Mouse (Mus musculus) adipocyte (in vitro differentiated cells): ENCODE results near the gene Rgl2.
A peak's percentile ranks its signal among the peaks of the same experiment; 100 is the strongest.

Source experiments
- DNase-seq: peaks from one replicate; pipeline ENCODE4 v3.0.0-alpha.2; 2016; ENCODE audit warnings: low spot score

Gene Rgl2

GRCm38 (mm10) chr17:33908331-33909076 is 20.8 kb upstream of the Rgl2 start:
- DNase-seq, result peak; percentile 45

- DNase-seq, result peak; percentile 98
These were observed 20.1 kb upstream of the Rgl2 start, which contains the start of gene Daxx for GRCm38 (mm10) chr17:33909077-33909868. TSS of gene Daxx (plus strand) at chr17:33909414.

- DNase-seq, result peak; percentile 88
These were observed 19.5 kb upstream of the Rgl2 start for GRCm38 (mm10) chr17:33909869-33910250.

- DNase-seq, result peak; percentile 49
These were observed 18.8 kb upstream of the Rgl2 start for GRCm38 (mm10) chr17:33910346-33911051.

GRCm38 (mm10) chr17:33911052-33911812 is 18.1 kb upstream of the Rgl2 start:
- no peak for DNase-seq

- DNase-seq, result no peak
These were observed 17.4 kb upstream of the Rgl2 start for GRCm38 (mm10) chr17:33911813-33912414.

DNA sequence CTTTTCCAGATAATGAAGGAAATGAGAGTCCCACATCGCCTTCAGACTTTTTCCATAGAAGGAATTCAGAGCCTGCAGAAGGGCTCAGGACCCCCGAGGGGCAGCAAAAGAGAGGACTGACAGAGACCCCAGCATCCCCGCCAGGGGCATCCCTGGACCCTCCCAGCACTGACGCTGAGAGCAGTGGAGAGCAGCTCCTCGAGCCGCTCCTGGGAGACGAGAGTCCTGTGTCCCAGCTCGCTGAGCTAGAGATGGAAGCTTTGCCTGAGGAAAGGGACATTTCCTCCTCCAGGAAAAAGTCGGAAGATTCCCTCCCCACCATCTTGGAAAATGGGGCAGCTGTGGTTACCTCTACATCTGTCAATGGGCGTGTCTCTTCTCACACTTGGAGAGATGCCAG is 16.1 kb upstream of the Rgl2 start:
- no peak for DNase-seq

DNA sequence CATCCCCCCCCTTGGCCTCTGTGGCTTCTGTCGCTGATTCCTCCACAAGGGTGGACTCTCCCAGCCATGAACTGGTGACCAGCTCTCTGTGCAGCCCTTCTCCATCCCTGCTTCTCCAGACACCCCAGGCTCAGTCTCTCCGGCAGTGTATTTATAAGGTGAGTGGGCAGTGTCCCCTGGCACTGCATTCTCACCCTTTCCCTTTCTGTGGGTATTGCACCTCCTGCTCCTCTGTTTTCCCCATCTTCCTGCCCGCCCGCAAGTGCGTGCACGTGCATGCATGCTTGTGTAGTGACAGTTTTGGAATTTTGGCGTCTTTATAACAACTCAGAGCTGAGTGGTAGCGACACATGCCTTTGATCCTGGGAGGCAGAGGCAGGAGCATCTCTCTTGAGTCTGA is 15.4 kb upstream of the Rgl2 start:
- no peak for DNase-seq

GRCm38 (mm10) chr17:33914969-33915391 is 14.4 kb upstream of the Rgl2 start:
- no peak for DNase-seq

DNA sequence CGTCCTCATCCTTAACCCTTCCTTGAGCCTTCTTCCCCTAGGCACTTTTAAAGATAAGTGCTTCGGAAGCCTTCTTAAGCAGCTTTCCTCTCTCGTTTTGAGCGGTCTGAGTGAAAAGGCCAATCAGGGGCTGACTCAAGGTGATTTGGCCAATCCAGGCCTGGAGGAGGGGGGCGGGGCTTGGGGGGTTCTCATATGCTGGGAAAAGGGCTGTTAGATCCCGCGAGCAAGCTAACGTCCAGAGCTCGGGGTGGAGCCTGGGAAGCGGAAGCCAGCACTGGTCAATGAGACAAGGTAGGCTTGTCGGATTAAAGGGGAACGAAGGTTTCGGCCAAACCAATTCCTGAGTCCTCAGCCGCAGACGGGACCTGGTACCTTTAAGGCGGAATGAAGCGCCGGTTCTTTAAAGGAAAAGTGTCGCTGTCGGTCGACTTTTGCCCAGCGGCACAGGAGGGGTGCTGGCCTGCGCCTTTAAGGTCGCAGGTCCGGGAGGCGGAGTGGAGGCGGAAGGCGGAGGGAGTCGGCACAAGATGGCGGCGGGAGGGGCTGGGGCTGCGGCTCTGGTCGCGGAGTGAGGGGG is 13.6 kb upstream of the Rgl2 start, which contains the start of the genes Tapbp and Zbtb22:
Tapbp (plus strand) TSS at position 229 of the 580 bp plus-strand sequence.
Zbtb22 (plus strand) TSS at position 234 of the 580 bp plus-strand sequence.
- peak; percentile 99 for DNase-seq

DNA sequence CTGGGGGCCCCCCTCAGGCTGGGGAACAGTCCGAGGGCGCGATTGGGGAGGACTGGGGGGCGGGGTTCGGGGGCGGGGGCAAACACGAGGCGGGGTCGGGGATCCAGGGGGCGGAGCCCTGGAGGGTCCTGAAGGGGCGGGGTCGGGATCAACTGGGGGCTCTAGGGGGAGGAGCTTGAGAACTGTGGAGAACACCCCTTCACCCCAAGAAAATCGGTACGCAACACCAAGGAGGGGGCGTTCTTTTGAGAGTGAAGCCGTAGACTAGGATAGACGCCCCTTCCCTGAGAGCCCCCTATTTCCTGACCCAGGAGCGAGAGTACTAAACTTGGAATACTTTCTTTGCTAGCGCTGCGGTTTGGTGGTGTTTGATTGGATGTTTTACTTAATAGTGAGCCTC is 13.0 kb upstream of the Rgl2 start:
- DNase-seq, result no peak

DNA sequence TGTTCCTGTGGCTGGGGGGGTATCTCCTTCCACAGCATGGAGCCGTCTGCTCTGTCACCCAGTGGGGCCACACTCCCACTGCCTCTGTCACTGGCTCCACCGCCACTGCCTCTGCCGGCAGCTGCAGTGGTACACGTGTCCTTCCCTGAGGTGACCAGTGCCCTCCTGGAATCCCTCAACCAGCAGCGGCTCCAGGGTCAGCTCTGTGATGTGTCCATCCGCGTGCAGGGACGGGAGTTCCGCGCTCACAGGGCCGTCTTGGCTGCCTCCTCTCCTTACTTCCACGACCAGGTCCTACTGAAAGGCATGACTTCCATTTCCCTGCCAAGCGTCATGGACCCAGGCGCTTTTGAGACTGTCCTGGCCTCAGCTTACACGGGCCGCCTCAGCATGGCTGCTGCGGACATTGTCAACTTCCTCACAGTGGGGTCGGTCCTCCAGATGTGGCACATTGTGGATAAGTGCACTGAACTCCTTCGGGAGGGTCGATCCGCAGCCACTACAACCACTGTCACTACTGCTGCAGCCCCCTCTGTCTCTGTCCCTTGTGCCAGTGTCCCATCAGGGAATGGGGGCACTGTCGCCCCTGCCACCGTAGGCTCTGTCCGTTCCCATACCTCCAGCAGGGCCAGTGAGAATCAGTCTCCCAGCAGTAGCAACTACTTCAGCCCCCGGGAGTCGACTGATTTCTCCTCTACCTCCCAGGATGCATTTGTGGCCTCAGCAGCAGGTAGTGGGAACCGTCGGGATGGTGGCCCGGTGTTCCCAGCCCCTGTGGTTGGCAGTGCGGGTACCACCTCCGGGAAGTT is 12.3 kb upstream of the Rgl2 start:
- DNase-seq, result no peak

DNA sequence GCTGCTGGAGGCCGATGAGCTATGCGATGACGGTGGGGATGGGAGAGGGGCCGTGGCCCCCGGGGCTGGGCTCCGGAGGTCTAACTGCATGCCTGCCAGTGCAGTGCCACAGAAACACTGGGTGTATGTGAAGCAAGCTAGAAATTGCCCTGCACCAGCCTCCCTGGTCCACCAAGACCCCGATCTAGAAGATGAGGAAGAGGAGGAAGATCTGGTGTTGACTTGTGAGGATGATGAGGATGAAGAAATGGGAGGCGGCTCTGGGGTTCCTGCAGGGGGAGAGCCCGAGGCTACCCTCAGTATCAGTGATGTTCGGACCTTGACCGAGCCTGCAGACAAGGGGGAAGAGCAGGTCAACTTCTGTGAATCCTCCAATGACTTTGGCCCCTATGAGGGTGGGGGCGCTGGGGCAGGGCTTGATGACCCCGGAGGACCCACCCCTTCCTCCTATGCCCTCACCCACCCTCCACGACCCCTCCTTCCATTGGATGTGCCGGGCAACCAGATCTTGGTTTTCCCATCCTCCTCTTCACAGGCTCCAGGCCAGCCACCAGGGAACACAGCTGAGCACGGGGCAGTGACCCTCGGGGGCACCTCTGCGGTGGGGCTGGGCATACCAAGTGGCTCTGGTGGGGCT is 11.6 kb upstream of the Rgl2 start:
- no peak for DNase-seq

DNA sequence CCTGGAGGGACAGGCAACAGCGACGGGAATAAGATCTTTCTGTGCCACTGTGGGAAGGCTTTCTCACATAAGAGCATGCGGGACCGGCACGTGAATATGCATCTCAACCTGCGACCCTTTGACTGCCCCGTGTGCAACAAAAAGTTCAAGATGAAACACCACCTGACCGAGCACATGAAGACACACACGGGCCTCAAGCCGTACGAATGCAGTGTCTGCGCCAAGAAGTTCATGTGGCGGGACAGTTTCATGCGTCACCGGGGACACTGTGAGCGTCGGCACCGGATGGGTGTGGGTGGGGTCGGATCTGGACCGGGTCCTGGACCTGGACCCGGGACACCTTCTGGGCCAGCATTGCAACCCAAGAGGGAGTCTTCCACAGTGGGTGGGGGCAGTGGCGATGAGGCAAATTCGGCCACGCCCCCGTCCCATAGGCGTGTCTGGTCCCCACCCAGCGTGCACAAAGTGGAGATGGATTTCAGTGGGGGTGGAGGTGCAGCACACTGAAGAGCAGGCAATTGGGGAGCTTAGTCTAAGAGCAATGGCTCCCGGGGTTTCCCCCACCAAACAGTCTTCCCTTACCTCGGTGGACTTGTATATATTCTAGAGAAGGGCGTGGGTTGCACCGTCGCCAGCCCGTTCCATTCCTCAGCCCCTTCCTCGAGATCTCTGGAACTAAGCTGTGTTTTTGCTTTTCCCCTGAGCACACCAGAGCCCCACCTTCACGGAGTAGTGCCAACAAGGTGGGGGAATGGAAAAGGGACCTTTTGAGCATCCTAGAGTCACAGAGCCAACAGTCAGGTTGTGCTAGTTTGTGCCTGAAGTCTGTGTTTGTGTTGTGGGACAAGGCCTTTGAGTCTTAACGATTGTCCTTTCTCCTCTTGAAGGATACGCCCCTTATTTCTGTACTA is 10.8 kb upstream of the Rgl2 start:
- no peak for DNase-seq

DNA sequence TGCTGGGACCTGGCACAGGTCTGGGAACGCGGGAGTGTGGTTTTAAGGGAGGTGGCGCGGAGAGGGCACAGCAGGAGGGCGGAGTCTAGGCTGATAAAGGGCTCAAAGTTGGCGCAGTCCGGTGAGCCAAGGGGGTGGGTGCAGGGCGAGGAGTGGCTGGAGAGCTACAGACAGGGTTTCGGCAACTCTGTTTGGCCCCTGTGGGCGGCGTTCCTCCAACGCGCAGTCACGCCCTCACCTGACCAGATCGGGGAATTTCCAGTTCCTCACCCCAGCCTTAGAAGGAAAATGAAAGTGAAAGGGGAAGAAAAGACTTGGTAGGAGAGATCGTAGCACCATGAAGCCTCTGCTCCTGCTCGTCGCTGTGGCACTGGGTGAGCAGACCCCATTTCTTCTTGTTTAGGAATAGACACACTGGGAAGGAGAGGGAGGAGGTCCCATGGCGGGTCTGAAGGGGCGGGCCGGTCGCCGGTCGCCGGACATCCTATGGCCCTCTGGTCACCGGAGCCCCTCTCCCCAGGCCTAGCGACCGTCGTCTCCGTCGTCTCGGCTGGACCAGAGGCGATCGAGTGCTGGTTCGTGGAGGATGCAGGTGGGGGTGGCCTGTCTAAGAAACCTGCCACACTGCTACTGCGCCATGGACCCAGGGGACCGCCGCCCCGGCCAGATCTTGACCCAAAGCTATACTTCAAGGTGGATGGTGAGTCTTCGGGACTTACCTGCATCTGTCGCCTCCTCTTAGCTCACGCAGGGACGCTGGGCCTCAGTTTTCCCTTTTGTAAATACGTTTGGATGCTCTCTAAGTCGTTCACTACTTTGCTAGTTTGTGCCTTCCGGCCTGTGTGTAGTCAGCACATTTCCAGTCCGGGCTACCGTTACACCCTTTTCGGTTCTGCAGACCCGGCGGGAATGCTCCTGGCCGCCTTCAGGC is 9.7 kb upstream of the Rgl2 start:
- DNase-seq, result peak; percentile 92

GRCm38 (mm10) chr17:33920282-33921097 is 8.9 kb upstream of the Rgl2 start:
- DNase-seq, result peak; percentile 93
